Mouse (Mus musculus) intestine, embryonic 14.5 days (tissue): ENCODE measurements at regions not wholly inside any gene's neighbourhood (a gene's known extent, or its start where the extent isn't known, plus 50 kb on each side); places are given as distances from the start of the nearest gene placed in this dataset.

ENCODE experiments used
- ATAC-seq: fragments of 200-750 bp; cut with Nextera tagmentation; replicated peaks from 2 replicates; pipeline ENCODE4 v1.8.0; 2017; ENCODE audit warnings: low read depth, moderate number of reproducible peaks, moderate TSS enrichment, moderate library complexity; ENCODE audit not compliant: low FRiP score, low TSS enrichment
- DNase-seq: peaks from one replicate; pipeline ENCODE4 v3.0.0-alpha.2; 2018; ENCODE audit warnings: low spot score
- H3K27ac ChIP-seq: fragments of 300-500 bp; sonication (generic); 2 replicates; pipeline ENCODE4 v1.5.1; 2014; ENCODE audit warnings: low read depth, mild to moderate bottlenecking, control low read depth
- H3K27me3 ChIP-seq: fragments of 300-500 bp; sonication (generic); replicated peaks from 2 replicates; pipeline ENCODE4 v1.6.1; 2014; ENCODE audit warnings: low read length, control low read depth; ENCODE audit not compliant: control insufficient read depth, insufficient read depth
- H3K36me3 ChIP-seq: fragments of 300-500 bp; sonication (generic); 2 replicates; pipeline ENCODE4 v1.6.1; 2014; ENCODE audit warnings: low read length, control low read depth; ENCODE audit not compliant: control insufficient read depth, insufficient read depth
- H3K4me1 ChIP-seq: fragments of 300-500 bp; sonication (generic); replicated peaks from 2 replicates; pipeline ENCODE4 v1.6.1; 2014; ENCODE audit warnings: low read length, control low read depth, mixed read lengths; ENCODE audit not compliant: control insufficient read depth, insufficient read depth
- H3K4me2 ChIP-seq: fragments of 300-500 bp; sonication (generic); 2 replicates; pipeline ENCODE4 v1.6.1; 2014; ENCODE audit warnings: low read length
- H3K4me3 ChIP-seq: fragments of 300-500 bp; sonication (generic); 2 replicates; pipeline ENCODE4 v1.5.1; 2014; ENCODE audit warnings: low read depth, low read length, control low read depth, mixed read lengths
- H3K9ac ChIP-seq: fragments of 300-500 bp; sonication (generic); 2 replicates; pipeline ENCODE4 v1.6.1; 2014; ENCODE audit warnings: mild to moderate bottlenecking, low read length
- H3K9me3 ChIP-seq: fragments of 300-500 bp; sonication (generic); 2 replicates; pipeline ENCODE4 v1.6.1; 2016; ENCODE audit warnings: low read length, control low read depth; ENCODE audit not compliant: control insufficient read depth
- WGBS: fragments of 180-500 bp; shearing (Covaris S2); extraction: QIAGEN DNeasy Blood & Tissue Kit; methylation state at CpG from one replicate; pipeline ENCODE4 v1.1.7; 2014; 5-methylcytosine and 5-hydroxymethylcytosine counted together

DNA sequence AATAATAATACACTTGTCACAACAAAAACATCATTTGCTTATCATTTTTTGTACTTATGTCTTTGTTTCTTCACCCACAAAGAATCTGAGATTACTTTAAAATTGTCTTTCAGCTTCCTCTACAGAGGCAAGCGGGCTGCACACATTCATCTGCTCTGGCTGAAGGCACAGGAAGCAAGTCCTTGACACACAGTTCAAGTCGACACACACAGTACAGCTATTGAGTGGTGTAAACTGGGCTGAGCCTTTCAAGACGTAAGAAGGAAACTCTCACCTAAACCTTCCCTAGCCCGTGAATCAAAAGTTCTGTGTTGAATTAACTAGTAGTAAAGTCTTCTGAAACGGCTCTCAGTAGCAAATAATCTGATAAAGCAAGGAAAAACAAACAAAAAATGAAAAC lies 250.5 kb upstream of the Gpc5 start:
- ATAC-seq: no peak
- no peaks in the 10 kb centered on the region for H3K27me3 ChIP-seq
- H3K4me1 ChIP-seq: no peaks in the 10 kb centered on the region; the same call in none of the 2 replicates
- no peak for DNase-seq
- no peaks in the 10 kb centered on the region for H3K36me3 ChIP-seq
- 20% methylated on average over 5 of the region's 5 CpGs for WGBS
- no peaks in the 10 kb centered on the region for H3K9me3 ChIP-seq
- H3K4me2 ChIP-seq: no peak overlapping the region
- no peak overlapping the region for H3K9ac ChIP-seq
- no peak overlapping the region for H3K4me3 ChIP-seq
- no peak overlapping the region for H3K27ac ChIP-seq

GRCm38 (mm10) chr14:114842327-114842726 lies 249.7 kb upstream of the Gpc5 start:
- no peak overlapping the region for H3K4me2 ChIP-seq
- ATAC-seq: peak; percentile 37; the same call in 1 of the 2 replicates

DNA sequence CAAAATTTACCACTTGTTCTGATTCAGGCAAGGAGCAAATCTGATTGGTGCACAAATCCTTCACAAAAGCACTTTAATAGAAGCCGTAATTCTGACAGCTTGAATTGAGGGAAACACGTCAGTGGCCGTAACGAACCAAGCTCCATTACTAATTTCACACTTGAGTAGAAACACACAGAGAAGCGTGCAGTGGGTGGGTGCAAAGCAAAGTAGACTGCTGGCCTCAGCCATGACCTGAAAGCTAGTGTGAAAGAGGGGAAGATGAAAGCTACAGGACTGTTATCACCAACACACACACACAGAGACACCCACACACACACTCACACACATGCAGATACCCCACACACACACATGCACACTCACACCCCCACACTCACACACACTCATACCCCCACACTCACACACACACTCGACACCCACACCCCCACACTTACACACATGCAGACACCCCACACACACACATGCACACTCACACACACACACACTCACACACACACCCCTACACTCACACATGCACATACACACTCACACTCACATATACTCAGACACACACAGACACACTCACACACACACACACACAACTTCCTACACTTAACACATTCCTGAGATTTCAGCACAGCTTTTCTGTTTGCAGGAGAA lies 248.8 kb upstream of the Gpc5 start:
- Histone ChIP-seq H3K9me3 (no peaks in the 10 kb centered on the region), H3K4me2 (no peak overlapping the region), H3K27ac (no peak overlapping the region), H3K27me3 (no peaks in the 10 kb centered on the region), H3K36me3 (no peaks in the 10 kb centered on the region), H3K9ac (no peak overlapping the region), H3K4me1 (no peaks in the 10 kb centered on the region; the same call in 1 of the 2 replicates), H3K4me3 (no peak overlapping the region)
- WGBS: 91% methylated on average over 6 of the region's 6 CpGs
- ATAC-seq: no peak
- no peak for DNase-seq

More at GRCm38 (mm10) chr14:114842327-114842726, 249.7 kb upstream of the Gpc5 start:
- Histone ChIP-seq H3K9me3 (no peaks in the 10 kb centered on the region), H3K27ac (no peak overlapping the region), H3K4me1 (no peaks in the 10 kb centered on the region; the same call in none of the 2 replicates), H3K27me3 (no peaks in the 10 kb centered on the region), H3K9ac (no peak overlapping the region), H3K36me3 (no peaks in the 10 kb centered on the region), H3K4me3 (no peak overlapping the region)
- no peak for DNase-seq
- WGBS: 66% methylated on average over 8 of the region's 8 CpGs

- Histone ChIP-seq H3K4me2 (no peak overlapping the region), H3K4me1 (peaks cover 7% of the 10 kb centered on the region; the same call in 1 of the 2 replicates), H3K27me3 (no peaks in the 10 kb centered on the region), H3K27ac (no peak overlapping the region), H3K4me3 (no peak overlapping the region), H3K9ac (no peak overlapping the region), H3K36me3 (no peaks in the 10 kb centered on the region), H3K9me3 (no peaks in the 10 kb centered on the region)
- DNase-seq (no peak), ATAC-seq (peak; percentile 25; the same call in 1 of the 2 replicates)
- 29% methylated on average over 9 of the region's 9 CpGs for WGBS
These were observed 237.5 kb upstream of the Gpc5 start for GRCm38 (mm10) chr14:114854324-114855054.

- no peak overlapping the region for H3K4me2 ChIP-seq
- 29% methylated on average over 12 of the region's 12 CpGs for WGBS
- no peaks in the 10 kb centered on the region for H3K27me3 ChIP-seq
- peaks cover 7% of the 10 kb centered on the region; the same call in 1 of the 2 replicates for H3K4me1 ChIP-seq
- no peaks in the 10 kb centered on the region for H3K9me3 ChIP-seq
- no peak overlapping the region for H3K9ac ChIP-seq
- no peak overlapping the region for H3K27ac ChIP-seq
- no peak for DNase-seq
- H3K4me3 ChIP-seq: no peak overlapping the region
- ATAC-seq: no peak
- H3K36me3 ChIP-seq: no peaks in the 10 kb centered on the region
These were observed 236.8 kb upstream of the Gpc5 start for GRCm38 (mm10) chr14:114855055-114855740.

DNA sequence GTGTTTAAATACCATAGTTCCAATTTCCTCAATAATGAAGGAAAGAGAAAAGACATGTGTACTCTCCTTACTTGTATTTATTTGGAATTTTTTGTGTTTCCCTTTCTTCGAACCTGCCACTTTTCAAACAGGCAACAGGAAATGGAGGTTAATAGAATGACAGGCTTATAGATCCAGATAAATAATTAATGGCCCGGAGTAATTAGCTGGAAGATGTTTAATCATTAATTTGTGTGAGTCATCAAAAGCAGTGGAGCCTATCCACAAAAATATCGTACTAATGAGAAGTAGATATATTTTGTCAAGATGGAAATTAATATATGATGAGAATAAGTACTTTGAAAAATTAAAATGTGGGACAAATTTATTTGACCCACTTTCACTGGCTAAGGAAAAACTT lies 236.3 kb upstream of the Gpc5 start:
- H3K9me3 ChIP-seq: no peaks in the 10 kb centered on the region
- H3K36me3 ChIP-seq: no peaks in the 10 kb centered on the region
- 46% methylated on average over 3 of the region's 3 CpGs for WGBS
- no peak for DNase-seq
- no peaks in the 10 kb centered on the region for H3K27me3 ChIP-seq
- H3K4me2 ChIP-seq: no peak overlapping the region
- H3K4me1 ChIP-seq: peaks cover 7% of the 10 kb centered on the region; the same call in 1 of the 2 replicates
- no peak overlapping the region for H3K27ac ChIP-seq
- H3K4me3 ChIP-seq: no peak overlapping the region
- no peak overlapping the region for H3K9ac ChIP-seq
- no peak for ATAC-seq

DNA sequence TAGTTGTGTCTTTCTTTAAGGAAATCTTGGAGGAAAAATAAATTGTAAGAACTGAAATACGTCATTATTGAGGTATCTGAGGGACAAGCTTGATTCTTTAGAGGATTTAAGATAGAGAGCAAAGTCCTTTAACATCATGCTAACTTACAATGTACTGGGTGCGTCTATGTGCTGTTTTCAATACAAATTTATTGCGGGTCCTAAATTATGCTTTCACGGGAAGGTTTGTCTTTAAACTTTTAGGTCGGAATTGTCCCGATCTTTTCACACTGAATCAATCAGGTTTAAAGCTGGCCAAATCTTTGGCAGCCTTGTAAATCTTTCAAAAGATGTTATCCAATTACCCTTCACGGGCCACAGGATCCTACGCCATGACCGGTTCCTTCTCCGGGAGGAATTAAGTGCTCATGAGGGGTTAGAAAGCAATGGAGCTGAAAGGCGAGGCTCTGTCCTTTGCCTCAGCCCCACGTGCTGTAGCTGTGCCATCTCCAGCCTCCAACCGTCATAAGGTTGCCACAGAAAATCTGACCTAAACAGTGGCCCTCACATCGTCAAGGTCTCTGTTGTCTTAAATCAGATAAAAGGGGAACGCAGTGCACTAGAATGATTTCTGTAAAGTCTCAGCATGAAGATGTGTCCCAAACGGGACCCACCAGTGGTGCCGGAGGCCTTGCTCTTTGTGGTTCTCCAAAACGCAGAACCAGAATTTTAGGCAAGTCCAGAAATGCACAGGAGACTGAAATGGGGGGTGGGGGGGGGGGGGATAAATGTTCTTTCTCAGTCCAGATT lies 235.6 kb upstream of the Gpc5 start:
- no peak for DNase-seq
- Histone ChIP-seq H3K9me3 (no peaks in the 10 kb centered on the region), H3K4me3 (no peak overlapping the region), H3K4me2 (no peak overlapping the region), H3K9ac (no peak overlapping the region), H3K27ac (no peak overlapping the region), H3K4me1 (peaks cover 7% of the 10 kb centered on the region; the same call in 1 of the 2 replicates), H3K36me3 (no peaks in the 10 kb centered on the region), H3K27me3 (no peaks in the 10 kb centered on the region)
- no peak for ATAC-seq
- WGBS: 36% methylated on average over 18 of the region's 18 CpGs

GRCm38 (mm10) chr14:114857171-114857570 lies 234.8 kb upstream of the Gpc5 start:
- no peak overlapping the region for H3K4me3 ChIP-seq
- DNase-seq (no peak), ATAC-seq (no peak)
- H3K36me3 ChIP-seq: no peaks in the 10 kb centered on the region
- 13% methylated on average over 4 of the region's 4 CpGs for WGBS
- no peak overlapping the region for H3K4me2 ChIP-seq
- no peaks in the 10 kb centered on the region for H3K27me3 ChIP-seq
- H3K9me3 ChIP-seq: no peaks in the 10 kb centered on the region
- no peak overlapping the region for H3K9ac ChIP-seq
- no peak overlapping the region for H3K27ac ChIP-seq
- peaks cover 7% of the 10 kb centered on the region; the same call in 1 of the 2 replicates for H3K4me1 ChIP-seq
